28 mouse cellular contexts compared by ENCODE assay signal in the genomic region with DNA sequence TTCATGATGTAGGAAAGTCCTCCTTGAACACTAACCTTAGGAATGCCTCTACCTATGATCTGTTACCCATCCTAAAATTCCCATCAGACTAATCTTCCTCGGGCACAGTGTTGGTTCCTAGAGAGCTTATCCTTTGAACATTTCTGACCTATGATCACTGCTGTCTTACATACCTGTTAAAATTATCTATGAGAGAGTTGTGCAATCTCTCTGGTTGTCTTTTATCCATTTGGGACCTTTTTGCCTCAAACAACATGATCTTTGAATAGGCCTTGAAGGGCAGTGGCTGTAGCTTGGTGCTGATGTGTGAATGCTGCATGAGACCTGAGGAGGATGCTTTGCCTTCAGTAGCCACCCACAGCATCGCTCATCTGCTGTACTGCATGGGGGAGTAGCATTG.
"Had no signal": no experiment of that assay in that cellular context is flagged by ENCODE, and none has a peak within 500 bp of the region (broad histone marks: within the 10 kb centered on the region; RNA-seq: fewer than 3 reads in every experiment).

No protein-coding gene starts in this region.

- DNase-seq: heart, postnatal 10 days; heart, postnatal 14 days; heart, postnatal 36 days; heart, postnatal 4 days; kidney, adult 11 months; kidney, adult 18-20 months; kidney, adult 2 months; kidney, adult 8-10 months; kidney, adult 9 months; kidney, postnatal 10 days; kidney, postnatal 14 days; kidney, postnatal 25 days; kidney, postnatal 36 days; kidney, postnatal 4 days; layer of hippocampus, adult 9-11 months; layer of hippocampus, postnatal 36 days had no signal

- H3K36me3 ChIP-seq: heart, embryonic 10.5 days; heart, embryonic 12.5 days; heart, embryonic 13.5 days; heart, embryonic 15.5 days; hindbrain, embryonic 10.5 days; hindbrain, embryonic 12.5 days; hindbrain, embryonic 13.5 days; hindbrain, embryonic 15.5 days; intestine, embryonic 15.5 days; kidney, embryonic 15.5 days had no signal

- H3K4me1 ChIP-seq: heart, embryonic 10.5 days; heart, embryonic 12.5 days; heart, embryonic 13.5 days; heart, embryonic 15.5 days; hindbrain, embryonic 10.5 days; hindbrain, embryonic 12.5 days; kidney, embryonic 15.5 days had no signal

- H3K4me3 ChIP-seq: heart, embryonic 10.5 days; heart, embryonic 12.5 days; heart, embryonic 13.5 days; heart, embryonic 15.5 days; hindbrain, embryonic 10.5 days; hindbrain, embryonic 12.5 days; hindbrain, embryonic 13.5 days; hindbrain, embryonic 15.5 days; intestine, embryonic 15.5 days; kidney, embryonic 15.5 days had no signal

- H3K9ac ChIP-seq: heart, embryonic 12.5 days; heart, embryonic 13.5 days; heart, embryonic 15.5 days; hindbrain, embryonic 12.5 days; hindbrain, embryonic 13.5 days; hindbrain, embryonic 14.5 days; hindbrain, embryonic 15.5 days; intestine, embryonic 15.5 days; kidney, embryonic 15.5 days had no signal

- H3K27ac ChIP-seq: heart, embryonic 10.5 days; heart, embryonic 13.5 days; heart, embryonic 15.5 days; hindbrain, embryonic 10.5 days; hindbrain, embryonic 12.5 days; hindbrain, embryonic 13.5 days; hindbrain, embryonic 14.5 days; hindbrain, embryonic 15.5 days; kidney, embryonic 15.5 days; kidney, postnatal 0 days had no signal

- H3K27me3 ChIP-seq: heart, embryonic 12.5 days; heart, embryonic 13.5 days; heart, embryonic 15.5 days; hindbrain, embryonic 12.5 days; hindbrain, embryonic 13.5 days; hindbrain, embryonic 15.5 days; intestine, embryonic 15.5 days; kidney, embryonic 15.5 days had no signal
